Mouse (Mus musculus) urinary bladder, postnatal 10 days (tissue): ENCODE data around the gene Tars.

Experiments
- DNase-seq: peaks from one replicate; pipeline ENCODE4 v3.0.0; 2022; ENCODE audit warnings: low spot score

Tars gene

DNA sequence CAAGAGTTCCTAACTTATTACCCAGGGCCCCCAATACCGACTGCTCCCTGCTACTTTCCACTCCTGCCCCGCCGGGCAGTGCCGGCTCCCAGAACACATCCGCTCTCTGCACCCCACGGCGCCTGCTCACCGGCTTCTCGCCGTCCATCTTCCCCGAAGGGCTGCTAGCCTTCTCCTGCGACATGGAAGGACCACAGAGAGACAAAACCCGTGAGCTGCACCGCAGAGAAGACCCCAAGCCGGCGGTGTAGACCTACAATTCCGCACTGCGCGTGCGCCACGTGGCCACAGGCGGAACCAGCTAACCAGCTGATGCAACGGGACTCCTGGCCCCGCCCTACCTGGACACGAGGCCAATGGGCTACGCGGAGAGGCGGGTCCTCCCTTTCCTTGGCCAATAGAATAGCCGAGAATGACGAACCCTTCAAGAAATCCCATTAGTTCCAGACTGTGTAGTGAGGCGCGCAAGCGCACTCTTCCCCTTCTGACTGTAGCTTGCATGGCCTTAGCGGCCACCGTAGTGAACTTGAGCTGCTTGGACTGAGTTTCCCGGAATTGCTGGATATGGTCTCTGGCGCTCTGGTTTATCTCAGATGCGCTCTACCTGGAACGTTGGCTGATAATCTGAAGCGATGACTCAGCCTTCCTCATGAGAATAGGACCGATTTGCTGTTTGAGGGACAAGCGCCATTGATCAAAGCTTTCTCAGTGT lies at the start of gene Tars:
Gene Tars, minus strand, starts transcription at position 310 of the 712 bp plus-strand sequence.
- peak; percentile 80 for DNase-seq

DNA sequence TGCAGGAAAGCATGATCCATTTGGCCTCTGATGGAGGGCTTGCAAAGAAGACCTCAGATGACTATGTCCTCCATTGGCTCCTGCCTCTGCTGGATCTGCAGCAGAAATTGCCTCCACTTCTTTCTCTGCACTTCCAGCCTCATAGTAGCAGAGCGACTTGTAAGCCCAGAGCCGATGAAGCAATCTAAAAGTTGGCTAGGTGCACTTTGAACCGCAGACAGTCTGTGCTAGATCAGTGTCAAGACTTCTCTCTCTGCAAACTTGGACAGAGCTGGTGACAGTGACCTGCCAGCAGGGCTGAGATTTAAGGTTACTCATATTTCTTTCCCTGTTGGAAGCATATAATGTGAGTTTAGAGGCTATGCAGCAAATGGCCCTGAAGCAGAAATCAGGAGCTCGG lies 37.9 kb upstream of the Tars start:
- DNase-seq: no peak

DNA sequence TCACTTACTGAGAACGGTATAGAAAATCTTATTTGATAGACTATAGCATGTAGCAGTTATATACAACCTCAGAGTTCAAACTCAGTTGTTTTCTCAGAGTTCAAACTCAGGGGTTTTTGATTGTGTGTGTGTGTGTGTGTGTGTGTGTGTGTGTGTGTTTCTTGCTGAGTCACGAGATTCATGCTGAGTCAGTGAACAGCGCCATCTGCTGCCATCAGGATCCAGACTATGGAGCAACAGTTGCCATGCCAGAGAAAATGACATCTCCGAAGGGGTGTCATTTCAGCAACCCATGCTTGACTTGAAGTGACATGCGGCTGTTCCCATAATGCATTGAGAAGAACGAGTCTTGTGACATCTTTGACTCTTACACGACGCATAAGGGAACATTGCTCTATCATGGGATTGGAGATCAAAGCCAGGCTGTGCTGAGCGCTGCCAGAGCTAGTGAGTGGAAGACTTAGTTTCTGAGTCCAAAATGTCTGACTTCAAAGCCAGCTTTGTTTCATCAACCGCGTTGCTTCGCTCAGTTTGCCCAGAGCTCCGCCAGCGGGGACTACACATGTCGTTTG lies 37.3 kb upstream of the Tars start:
- no peak for DNase-seq

DNA sequence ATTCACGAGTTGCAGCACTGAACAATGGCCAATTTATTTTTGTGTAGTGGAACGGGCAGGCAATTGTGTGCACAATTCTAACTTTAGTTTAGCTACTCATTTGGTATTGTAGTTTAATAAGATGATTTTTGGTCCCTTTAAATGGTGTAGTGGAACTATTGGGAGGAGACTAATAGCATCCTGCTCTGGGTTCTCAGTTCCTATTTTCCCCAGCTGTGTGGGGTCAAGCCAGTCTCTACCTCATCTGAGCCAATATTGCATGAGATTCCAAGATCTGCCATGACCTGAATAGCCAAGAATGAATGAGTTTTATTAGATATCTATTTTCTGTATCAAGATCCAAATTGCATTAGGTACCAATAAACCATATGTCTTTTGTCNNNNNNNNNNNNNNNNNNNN lies 27.4 kb upstream of the Tars start:
- DNase-seq: no peak

DNA sequence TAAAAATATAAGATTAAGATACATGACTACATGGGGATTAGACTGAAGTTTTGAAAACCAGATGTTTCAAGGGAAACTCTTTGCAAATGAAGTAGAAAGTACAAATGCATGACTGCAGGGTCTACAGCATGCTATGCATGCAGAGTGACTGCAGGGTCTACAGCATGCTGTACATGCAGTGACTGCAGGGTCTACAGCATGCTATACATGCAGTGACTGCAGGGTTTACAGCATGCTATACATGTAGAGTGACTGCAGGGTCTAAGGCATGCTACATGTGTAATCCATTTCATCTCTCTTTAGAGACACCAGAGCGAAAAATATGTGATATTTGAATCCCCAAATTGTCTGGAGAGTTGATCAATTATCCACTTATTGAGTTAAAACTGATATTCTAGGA lies 14.0 kb upstream of the Tars start:
- no peak for DNase-seq

DNA sequence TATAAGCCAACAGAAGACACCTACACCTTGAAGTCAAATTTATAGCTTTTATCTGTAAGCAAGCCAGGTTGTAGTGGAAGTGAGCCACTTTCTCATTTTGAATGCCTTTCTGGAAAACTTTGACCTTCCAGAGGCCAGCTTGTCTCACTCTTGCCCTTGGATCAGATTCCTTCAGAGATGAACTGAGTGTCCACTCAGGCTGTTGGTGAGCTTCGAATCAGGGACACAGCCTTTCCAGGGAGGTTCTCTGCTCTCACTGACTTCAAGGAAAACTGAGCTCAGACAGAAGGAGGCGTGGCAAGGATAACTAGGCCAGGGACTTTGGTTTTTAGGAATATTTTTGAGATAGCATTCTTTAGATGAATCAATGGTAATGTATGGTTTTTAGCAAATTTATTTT lies 13.1 kb upstream of the Tars start:
- no peak for DNase-seq

DNA sequence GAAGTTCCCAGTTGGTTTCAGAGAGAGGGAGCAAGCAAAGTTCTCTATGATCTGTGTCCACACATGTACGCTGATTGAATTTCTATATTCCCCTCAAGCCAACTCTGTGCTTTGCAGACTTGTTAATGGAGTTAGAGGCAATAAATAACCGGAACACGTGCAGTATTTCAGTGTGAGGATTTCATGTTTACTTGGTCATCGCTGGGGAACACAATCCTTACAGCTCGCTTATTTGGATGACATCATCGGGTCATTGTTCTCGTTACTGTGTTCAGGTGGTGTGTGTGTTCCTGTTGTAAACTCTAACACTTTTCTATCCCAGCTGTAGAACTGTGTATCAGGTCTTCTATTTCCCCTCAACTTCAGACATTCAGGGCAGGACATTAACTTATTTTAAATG lies 12.4 kb upstream of the Tars start:
- DNase-seq: no peak

DNA sequence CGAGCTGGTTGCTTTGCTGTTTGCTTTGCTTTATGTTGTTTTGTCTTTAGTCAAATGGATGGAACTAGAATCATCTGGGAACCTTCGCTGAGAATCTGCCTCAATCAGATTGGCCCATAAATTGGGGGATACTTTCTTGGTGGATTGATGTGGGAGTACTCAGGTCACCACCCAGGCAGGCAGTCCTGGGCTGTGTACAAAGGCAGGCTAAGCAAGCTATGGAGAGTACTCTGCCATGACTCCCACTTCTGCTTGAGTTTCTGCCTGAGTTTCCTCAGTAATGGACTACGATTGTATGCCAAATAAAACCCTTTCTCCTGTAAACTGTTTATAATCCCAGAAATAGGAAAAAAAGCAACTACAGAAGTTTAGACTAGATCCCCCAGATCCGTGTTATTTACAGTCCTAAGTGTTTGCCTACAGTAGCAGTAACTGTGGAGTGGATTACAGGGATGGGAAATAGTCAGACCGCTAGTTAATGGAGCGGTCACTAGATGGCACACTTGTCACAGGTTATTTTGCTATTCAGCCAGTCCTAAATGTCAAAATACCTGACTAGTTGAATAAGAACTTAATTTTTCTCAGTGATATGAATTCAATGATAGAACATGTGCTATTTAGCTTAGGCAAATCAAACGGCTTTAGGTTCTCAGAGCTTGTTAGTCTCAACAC lies 8.8 kb upstream of the Tars start:
- no peak for DNase-seq

DNA sequence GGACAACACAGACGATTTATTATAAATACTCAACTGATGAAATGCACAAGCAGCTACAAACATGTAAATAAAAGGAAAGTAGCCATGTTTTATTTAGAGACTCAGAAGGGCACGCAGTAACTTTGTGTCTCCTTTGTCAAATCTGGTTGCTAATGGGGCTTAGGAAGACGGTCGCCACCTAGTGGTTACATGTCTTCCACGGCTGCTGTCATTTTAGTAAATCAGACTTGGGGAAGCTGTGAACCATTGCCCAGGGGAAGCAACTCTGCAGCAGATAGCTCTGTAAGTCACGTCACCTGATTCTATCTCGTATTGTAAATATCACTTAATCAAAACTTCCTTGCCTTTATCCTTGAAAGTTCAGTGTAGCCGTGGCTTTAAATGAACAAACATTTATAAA lies 7.9 kb upstream of the Tars start:
- no peak for DNase-seq

DNA sequence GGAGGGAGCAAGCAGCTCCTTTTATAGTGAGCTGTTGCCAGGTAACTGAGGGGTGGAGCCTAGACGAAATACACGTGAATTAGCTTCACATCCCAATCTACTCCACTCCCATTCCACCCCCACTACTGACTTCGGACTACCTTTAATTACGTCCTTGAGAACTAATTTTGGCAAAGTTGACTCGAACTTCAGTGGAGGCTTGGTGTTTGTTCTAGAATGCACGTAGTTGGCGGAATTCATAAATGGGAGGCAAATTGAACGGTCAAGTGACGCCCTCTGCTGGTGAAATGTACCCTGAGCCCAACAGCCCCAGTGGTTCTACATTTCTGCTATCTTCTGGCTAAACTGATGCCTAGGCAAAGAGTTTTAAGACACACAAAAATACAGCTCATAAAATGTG lies 7.3 kb upstream of the Tars start:
- no peak for DNase-seq

DNA sequence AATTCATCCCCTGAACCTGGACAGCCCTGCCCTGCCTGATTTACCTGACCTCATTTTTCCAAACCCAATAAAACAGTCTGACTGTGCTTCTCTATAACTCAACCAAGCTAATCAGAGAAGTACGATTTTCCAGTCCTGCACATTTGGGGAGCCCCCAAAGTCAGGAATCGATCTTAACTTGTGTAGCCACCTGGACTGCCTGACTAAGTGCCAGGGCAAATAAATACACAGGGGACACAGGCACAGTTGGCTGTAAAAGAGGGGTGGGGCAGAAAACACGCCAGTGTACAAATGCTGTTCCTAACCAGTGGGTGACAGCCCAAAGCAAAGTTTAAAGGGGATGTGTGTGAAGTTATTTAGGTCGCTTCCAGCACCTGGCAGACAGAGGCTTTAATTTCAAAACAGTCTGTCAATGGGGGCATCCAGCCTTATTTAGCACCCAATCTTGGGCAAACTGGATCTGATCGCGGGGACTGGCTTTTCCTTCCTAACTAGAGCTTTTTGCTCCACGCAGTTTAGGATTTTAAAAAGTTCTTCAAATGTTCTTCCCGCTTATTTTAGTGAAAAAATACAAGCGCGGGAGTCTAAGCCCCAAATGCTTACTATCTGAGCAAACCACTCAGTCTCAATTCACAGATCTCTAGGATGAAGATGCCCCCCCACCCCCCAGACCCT lies 652 bp downstream of the Tars start:
- no peak for DNase-seq

DNA sequence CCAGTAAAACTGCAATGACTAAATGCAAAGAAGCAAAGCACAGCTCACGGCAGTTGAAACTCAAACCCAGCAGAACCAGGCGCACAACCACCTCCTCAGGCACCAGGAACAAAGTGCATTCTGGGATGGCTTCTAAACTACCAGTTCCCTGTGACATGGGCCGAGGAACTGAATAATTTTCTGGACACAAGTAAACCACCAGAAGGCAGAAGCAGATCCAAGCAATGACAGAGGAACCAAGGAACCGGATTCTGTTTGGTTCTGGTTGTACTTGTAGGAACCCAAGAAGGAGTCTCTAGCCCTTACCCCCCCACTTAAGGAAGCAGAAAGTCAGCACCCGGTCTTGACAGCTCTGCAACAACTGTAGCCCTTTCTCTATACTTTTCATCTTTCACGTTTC lies 3.0 kb downstream of the Tars start:
- DNase-seq: no peak

DNA sequence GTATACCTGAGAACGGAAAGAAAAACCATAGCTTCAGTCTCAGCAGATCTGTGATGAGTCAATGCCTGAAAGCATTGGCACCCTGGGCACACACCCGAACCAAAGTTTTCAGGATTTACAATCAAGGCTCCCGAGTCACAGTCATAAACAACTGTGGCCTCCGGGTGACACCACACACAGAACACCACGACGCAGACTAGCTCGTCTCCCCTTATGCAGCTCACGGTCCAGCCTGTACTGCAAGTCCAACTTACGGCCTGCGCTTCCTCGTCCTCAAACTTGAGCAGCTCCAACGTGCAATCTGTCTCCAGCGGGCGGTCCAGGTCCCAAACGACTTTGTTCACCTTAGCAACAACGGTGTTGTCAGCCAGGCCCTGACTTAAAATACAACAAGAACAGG lies 6.6 kb downstream of the Tars start:
- no peak for DNase-seq

DNA sequence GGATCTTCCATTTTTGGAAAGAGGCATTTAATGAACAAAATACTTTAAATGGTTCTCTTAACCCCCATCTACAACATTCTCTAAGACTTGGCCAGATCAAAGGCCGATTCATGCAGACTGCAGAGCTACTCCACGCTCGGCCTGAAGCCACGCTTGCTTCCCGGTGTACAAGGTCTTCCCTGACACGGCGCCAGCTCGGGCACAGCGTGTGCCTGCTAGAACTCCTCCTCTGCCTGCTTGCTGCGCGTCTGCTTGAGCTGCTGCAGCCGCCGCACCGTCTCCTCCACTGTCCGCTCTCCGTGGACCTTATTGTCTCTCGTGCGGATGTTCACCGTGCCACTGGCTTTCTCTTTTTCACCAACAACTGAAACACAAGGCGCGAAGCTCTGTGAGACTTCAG lies 15.7 kb downstream of the Tars start:
- DNase-seq: no peak

DNA sequence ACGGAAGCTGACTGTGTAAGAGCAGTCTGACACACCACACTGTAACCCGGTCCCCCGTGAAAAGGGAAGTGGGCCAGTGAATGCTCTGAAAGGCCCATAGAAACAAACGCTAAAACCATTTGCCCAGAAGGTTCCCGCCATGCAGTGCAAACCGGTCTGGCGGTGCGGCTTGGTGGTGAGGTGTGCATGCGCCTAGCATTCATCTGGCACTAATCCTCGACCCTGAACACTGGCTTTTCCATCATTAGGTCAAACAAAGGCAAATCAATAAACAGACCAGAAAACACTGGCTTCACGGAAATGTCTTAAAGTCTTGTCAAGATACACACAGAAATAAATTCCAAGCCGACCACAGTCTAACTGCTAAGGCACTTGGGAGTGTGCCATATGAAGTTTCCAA lies 16.9 kb downstream of the Tars start:
- no peak for DNase-seq

DNA sequence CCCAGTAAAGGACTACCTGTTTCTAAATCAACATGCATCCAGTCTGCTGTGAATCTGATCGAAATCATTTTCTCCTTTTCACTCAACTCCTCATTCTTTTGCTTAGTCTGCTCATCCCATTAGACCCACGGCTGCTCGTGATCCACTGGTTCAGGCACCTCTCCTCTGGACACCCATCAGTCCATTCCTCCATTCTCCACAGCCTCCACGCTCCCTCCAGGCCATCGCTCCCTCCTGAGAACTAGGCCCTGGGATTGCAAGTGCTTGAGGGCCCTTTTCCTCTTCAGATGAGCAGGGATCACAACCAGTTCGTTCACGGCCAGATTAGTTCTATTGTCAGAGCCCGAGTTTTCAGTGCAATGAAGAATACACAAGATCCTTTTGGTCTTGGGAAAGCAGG lies 18.8 kb downstream of the Tars start:
- no peak for DNase-seq

DNA sequence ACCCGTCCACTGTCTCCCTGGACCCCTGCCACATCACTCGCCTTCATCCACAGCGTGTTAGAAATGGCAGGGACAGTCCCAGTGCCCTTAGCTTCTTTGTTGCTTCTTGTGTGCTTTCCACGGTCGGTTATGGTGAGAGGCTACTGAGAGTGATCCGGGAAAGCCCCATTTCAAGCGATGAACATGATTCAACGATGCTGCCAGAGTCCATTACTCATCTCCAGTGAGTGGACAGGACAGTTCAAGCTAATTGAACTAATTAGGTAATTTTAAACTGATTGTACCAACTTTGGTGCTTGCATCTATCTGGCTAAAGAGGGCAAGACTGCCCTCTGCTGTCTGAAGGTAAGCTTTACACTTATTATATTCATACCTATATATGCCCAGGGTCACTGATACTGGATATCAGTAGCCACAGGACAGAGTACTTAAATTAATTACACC lies 19.4 kb downstream of the Tars start:
- DNase-seq: no peak

DNA sequence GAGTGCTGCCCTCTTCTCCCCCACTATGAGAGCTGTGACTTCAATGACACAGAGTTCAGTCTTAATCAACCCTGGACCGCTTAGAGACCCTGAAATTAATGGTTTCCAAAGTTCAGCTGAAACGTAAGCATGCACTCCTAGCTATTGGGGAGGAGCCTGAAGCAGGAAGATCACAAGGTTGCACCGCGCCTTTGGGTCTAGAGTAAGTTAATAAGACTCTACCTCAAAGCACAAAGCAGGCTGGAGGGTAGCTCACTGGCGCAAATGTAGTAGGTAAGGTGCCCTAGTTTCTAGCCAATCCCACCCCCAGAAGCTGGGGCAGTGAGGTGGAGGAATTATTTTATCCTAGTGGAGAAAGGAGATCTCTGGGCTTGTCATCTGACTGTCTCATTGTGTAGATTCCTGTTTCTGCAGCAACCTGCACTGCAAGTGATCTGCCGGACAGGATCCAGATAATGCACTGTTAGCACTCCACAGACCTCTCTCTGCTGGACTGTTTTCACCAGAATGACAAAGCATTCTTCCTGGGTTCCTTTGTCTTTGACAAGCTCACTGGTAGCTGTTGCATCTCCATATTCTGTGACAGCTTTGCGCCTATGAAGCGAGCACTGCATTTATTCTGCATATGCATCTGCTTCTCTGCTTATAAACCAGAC lies 19.9 kb downstream of the Tars start:
- DNase-seq: no peak

DNA sequence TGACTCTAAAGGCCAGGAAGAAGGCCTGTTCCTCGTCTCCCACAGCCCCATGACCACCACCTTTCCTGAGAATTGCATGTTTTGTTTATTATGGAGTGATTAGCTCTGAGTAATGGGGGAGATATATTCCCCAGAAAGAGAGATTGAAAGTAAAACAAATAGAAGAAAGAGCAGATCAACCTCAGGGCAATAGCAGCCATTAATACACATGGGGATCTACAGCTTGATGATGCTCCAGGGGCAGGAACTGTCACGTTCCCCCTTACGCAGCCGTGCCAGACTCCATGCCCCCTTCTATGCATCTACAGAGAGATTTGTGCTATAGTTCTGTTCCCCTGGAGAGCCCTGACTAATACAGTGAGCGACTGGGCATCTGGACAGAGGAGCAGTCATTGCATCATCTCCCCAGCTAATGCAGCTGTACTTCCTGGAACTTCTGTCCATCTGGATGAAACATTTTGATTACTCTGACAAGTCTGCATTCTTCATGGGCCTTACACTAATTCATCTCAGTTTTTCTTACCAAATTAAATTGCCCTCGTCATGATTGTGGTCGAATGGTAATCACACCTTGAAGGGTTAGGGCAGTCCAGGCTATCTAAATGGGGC lies 28.9 kb downstream of the Tars start:
- DNase-seq: no peak

DNA sequence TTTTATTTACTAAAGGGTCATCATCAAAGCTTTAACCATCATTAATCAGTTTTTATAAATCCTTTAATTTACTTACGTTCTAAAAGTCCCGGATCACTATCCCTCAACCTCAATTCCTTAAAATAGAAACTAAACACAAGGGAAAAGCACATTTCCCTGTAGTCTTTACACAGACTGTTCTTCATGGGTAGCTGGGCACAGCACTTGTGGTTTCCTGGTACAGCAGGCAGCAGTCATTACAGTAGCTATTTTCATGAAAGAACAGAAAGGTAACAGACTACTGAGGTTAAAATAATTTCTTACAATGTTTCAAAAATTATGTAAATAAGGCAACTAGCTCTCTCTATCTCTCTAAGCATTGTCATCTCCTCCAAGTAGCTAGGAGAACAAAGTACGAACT lies 29.9 kb downstream of the Tars start:
- DNase-seq: no peak

DNA sequence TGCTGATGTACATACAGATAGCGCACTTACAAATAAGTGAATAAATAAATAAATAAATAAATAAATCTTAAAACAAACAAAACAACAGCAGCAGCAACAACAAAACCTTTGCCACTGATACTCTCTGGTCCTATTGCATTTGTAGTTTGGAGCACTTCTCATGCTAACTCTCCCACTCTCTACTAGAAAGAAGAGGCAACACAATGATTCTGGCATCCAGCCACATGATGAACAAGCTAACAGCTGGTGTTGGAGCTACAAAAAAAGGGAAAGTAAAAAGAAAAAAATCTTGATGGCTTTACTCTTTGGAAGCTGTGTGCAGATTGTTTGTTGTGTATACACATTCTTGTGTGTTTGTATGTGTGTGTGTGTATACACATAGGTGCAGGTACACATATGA lies 34.7 kb downstream of the Tars start:
- DNase-seq: no peak

DNA sequence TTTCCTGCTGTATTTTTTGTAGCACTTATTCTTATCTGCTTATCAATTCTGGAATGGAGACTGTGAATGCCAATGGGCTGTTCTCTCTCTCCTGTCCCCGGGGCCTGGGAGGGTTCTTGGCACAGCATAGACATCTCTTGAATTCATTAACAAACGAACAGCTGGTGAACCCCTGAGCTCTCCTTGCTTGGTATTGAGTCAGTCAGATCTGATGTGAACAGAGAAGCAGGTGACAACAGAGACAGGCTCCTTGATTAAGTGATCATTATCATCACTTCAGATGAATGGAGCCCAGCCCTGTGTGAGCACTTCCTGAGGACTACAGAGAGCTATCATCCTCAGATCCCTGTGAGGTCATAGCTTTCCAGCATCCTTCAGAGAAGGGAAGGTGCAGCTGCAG lies 35.4 kb downstream of the Tars start:
- no peak for DNase-seq
